Mouse (Mus musculus) thymus, adult 2 months (tissue): Measurements from ENCODE around the gene Dnajc2.

Experiments used
- CTCF ChIP-seq: fragments of 200-500 bp; IDR thresholded peaks from 2 replicates; pipeline ENCODE4 v1.5.1; 2012; ENCODE audit warnings: mild to moderate bottlenecking, control low read depth, low read length, moderate library complexity, borderline replicate concordance; ENCODE audit not compliant: control insufficient read depth, poor library complexity, insufficient read depth; ENCODE audit errors: extremely low read depth
- POLR2A ChIP-seq: fragments of 200-500 bp; IDR thresholded peaks from 2 replicates; pipeline ENCODE4 v1.6.1; 2012; ENCODE audit warnings: mild to moderate bottlenecking, low read length, control low read depth, moderate library complexity; ENCODE audit not compliant: control insufficient read depth, poor library complexity, insufficient read depth; ENCODE audit errors: extremely low read depth

DNA sequence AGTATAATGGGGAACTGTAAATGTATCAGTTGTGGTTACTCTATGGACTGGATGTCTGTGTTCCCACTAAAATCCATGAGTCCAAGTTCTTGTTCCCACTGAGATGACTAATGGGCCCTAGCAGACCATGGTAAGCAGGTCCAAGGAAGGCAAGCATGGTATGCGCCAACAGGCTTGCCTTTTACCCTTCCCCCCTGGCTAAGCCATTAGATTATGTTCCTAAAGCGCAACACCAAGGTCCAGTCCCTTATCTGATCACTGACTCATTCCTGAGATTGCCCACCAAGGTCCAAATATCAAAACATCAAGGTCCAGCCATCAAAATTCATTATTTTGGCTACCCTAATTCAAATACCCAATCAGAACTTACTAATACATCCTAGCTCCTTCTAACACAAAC lies 65.8 kb downstream of the Dnajc2 start:
- no peak for TF ChIP-seq CTCF
- no peak for TF ChIP-seq POLR2A
